Mouse (Mus musculus): Measurements from ENCODE around the gene Gpr153. TPM values are rescaled to one million over a fixed set of nuclear protein-coding genes. Genes with fewer than 3 reads are reported as not detected.

Gpr153 gene
- polyA plus RNA-seq, 1 experiment from 2014 or later: 9.5 TPM

DNA sequence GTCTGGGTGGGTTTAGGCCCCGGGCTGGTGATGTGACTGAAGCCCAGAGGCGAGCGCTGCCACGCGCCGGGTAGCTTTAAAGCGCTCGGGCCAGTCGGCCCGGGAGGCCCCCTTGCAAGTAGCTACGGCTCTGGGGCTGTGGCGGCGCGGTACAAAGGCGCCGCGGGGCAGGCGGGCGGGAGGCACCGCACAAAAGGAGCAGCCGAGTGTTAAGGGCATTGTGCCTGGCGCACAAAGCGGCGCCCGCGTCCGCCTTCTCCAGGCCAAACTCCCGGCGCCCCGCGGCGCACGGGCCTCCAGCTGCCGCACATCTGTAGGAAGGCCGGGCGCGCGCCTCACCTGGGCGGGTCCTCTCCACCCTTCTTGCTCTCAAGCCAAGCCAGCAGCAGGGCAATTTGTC, 16.4 kb downstream of the Gpr153 start:
- peak overlapping the region; percentile 45 for H3K4me2 ChIP-seq

DNA sequence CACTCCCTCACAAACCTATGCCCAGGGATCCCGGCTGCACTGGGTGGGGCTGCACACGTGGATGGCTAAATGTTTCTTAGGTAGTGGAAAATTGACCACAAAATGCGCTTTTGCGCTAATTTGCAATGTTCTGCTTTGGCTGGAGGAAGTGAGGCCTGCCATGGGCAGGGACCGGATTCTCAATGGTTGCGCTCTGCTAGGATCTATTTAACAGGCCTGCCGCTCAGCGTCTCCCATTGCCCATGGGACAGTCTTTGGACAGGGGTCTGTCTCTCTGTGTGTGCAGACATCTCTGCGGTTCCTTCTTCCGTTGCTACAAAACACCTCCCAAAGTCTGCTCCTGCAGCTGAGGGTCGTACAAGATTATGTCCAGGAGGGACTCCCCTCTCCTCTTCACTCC, 17.0 kb downstream of the Gpr153 start:
- WGBS: 6% methylated on average over 11 of the region's 11 CpGs
- Histone ChIP-seq H3K4me3 (ENCODE audit: low read depth, low read length) (peak overlapping the region; percentile 25), H3K4me2 (peak overlapping the region; percentile 45), H3K27ac (ENCODE audit: low read depth, low read length) (no peak overlapping the region), H3K27me3 (ENCODE audit: control insufficient read depth, insufficient read depth, low read length) (peaks cover 77% of the 10 kb centered on the region), H3K36me3 (ENCODE audit: control insufficient read depth, insufficient read depth, low read length) (no peaks in the 10 kb centered on the region), H3K9me3 (ENCODE audit: control insufficient read depth, low read length) (no peaks in the 10 kb centered on the region), H3K4me1 (ENCODE audit: control insufficient read depth, insufficient read depth, low read length) (peaks cover 75% of the 10 kb centered on the region), H3K9ac (ENCODE audit: low read length) (peak overlapping the region; percentile 48)
- ATAC-seq (ENCODE audit: low FRiP score): no peak
- DNase-seq (ENCODE audit: low spot score, missing footprints): peak; percentile 91

More for the DNA sequence above, 16.4 kb downstream of the Gpr153 start:
- no peaks in the 10 kb centered on the region for H3K9me3 ChIP-seq (ENCODE audit: control insufficient read depth, low read length)
- peak; percentile 64 for ATAC-seq (ENCODE audit: low FRiP score)
- H3K27me3 ChIP-seq (ENCODE audit: control insufficient read depth, insufficient read depth, low read length): peaks cover 79% of the 10 kb centered on the region
- H3K9ac ChIP-seq (ENCODE audit: low read length): peak overlapping the region; percentile 48
- H3K27ac ChIP-seq (ENCODE audit: low read depth, low read length): peak overlapping the region; percentile 30; the same call in 1 of the 2 replicates
- peak overlapping the region; percentile 25 for H3K4me3 ChIP-seq (ENCODE audit: low read depth, low read length)
- DNase-seq (ENCODE audit: low spot score, missing footprints): peak; percentile 97
- H3K4me1 ChIP-seq (ENCODE audit: control insufficient read depth, insufficient read depth, low read length): peaks cover 75% of the 10 kb centered on the region
- H3K36me3 ChIP-seq (ENCODE audit: control insufficient read depth, insufficient read depth, low read length): no peaks in the 10 kb centered on the region
- WGBS: under 1% methylated on average over 39 of the region's 39 CpGs

DNA sequence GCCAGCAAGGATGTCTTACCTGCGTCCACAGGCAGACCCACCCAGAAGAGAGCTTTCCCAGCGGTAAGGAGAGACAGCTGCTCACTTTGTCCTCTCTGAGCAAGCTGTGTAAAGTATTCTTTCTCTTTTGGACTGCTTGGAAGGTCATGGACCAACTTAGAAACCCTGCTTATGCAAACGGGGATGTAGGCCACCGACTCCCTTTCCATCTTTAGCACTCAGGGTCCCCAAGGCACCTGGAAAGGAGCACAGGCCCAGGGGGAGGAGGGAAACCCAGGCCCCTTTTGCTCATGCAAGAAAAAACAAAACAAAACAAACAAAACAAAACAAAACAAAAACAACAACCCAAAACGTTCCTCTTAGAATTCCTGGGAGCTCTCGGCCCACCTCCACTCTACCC, 17.5 kb downstream of the Gpr153 start, which contains the start of gene Hes3:
TSS of gene Hes3 (minus strand) at position 101 of the 400 bp plus-strand sequence.
- H3K36me3 ChIP-seq (ENCODE audit: control insufficient read depth, insufficient read depth, low read length): no peaks in the 10 kb centered on the region
- DNase-seq (ENCODE audit: low spot score, missing footprints) (peak; percentile 84), ATAC-seq (ENCODE audit: low FRiP score) (no peak)
- H3K9me3 ChIP-seq (ENCODE audit: control insufficient read depth, low read length): no peaks in the 10 kb centered on the region
- whole genome bisulfite sequencing: 13% methylated on average over 6 of the region's 6 CpGs
- peaks cover 71% of the 10 kb centered on the region for H3K27me3 ChIP-seq (ENCODE audit: control insufficient read depth, insufficient read depth, low read length)
- H3K4me2 ChIP-seq: peak within 1 kb of the TSS; percentile 45
- peak within 1 kb of the TSS; percentile 40 for H3K27ac ChIP-seq (ENCODE audit: low read depth, low read length)
- peak within 1 kb of the TSS; percentile 48 for H3K9ac ChIP-seq (ENCODE audit: low read length)
- H3K4me1 ChIP-seq (ENCODE audit: control insufficient read depth, insufficient read depth, low read length): peaks cover 71% of the 10 kb centered on the region
- H3K4me3 ChIP-seq (ENCODE audit: low read depth, low read length): peak within 1 kb of the TSS; percentile 25

DNA sequence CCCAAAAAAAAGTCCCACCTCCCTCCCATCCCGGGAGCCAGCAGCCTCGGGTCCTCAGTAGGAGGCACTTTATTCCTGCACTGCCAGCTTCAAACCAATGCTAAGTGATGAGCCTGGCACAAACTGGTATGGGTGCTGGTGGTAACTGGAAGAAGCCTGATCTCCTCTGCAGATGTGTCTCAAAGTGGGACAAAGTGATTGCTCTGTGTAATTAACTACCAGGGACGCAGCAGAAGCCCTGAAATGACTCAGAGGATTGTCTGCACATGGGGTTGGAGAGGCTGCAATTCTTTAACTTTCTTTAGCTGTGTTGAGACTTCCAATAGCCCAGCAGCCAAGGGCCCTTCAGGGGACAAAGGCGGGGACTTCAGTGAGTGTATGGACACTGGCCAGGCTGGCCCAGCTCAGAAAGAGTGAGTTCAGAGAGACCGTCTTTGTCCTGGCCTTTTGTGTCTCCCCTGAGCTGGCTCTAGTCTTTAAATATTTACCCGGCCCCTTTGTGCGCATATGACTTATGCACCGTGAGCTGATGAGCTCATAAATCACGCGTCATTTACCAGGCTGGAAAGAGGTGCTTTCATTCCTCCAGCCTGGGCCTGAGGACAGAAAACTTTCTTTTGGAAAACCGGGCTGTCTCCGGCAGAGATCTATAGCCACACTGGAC, 18.2 kb downstream of the Gpr153 start:
- peak overlapping the region; percentile 40 for H3K9ac ChIP-seq (ENCODE audit: low read length)
- peaks cover 65% of the 10 kb centered on the region for H3K27me3 ChIP-seq (ENCODE audit: control insufficient read depth, insufficient read depth, low read length)

DNA sequence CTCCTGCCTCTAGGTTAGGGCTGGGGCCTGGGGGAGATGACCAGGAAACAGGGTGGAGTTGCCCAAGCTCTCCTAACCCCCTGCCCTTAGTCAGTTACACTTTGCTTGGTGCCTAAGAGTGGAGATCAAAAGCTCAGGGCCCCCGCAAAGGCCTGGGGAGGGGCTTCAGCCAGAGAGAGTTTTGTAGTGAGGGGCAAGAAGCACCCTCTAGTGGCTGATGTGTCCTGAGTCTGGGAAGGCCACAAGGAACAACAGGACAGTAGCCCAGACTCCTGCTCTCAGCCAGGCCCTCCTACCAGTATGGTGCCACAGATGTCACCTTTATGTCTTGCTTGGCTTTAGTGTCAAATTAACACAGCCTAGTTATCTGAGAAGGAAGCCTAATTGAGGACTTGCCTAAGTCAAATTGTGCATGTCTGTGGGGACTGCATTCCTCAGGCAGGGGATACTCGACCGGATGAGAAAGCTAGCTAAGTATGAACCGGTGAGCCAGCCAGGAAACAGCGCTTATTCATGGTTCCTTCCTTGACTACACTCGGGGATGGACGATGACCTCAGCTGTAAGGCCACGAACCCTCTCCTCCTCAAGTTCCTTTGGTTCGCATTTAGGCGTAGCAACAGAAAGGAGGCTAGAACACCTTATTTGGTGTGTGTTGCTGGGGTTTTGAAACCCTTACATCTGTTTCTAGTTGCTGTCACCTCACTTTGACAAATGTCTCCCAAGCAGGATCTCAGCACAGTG, 20.3 kb downstream of the Gpr153 start:
- no peaks in the 10 kb centered on the region for H3K9me3 ChIP-seq (ENCODE audit: control insufficient read depth, low read length)
- peaks cover 49% of the 10 kb centered on the region for H3K27me3 ChIP-seq (ENCODE audit: control insufficient read depth, insufficient read depth, low read length)
- H3K9ac ChIP-seq (ENCODE audit: low read length): peak overlapping the region; percentile 10; the same call in 1 of the 2 replicates
- H3K4me2 ChIP-seq: no peak overlapping the region
- no peak for ATAC-seq (ENCODE audit: low FRiP score)
- peak overlapping the region; percentile 35; the same call in 1 of the 2 replicates for H3K27ac ChIP-seq (ENCODE audit: low read depth, low read length)
- peak; percentile 90 for DNase-seq (ENCODE audit: low spot score, missing footprints)
- WGBS: 57% methylated on average over 10 of the region's 10 CpGs
- H3K4me3 ChIP-seq (ENCODE audit: low read depth, low read length): no peak overlapping the region
- no peaks in the 10 kb centered on the region for H3K36me3 ChIP-seq (ENCODE audit: control insufficient read depth, insufficient read depth, low read length)
- peaks cover 62% of the 10 kb centered on the region for H3K4me1 ChIP-seq (ENCODE audit: control insufficient read depth, insufficient read depth, low read length)

More for the DNA sequence above, 18.2 kb downstream of the Gpr153 start:
- Histone ChIP-seq H3K27ac (ENCODE audit: low read depth, low read length) (peak overlapping the region; percentile 40), H3K4me3 (ENCODE audit: low read depth, low read length) (no peak overlapping the region; the same call in 1 of the 2 replicates), H3K9me3 (ENCODE audit: control insufficient read depth, low read length) (no peaks in the 10 kb centered on the region), H3K36me3 (ENCODE audit: control insufficient read depth, insufficient read depth, low read length) (no peaks in the 10 kb centered on the region), H3K4me2 (peak overlapping the region; percentile 29), H3K4me1 (ENCODE audit: control insufficient read depth, insufficient read depth, low read length) (peaks cover 66% of the 10 kb centered on the region)
- DNase-seq (ENCODE audit: low spot score, missing footprints) (peak; percentile 94), ATAC-seq (ENCODE audit: low FRiP score) (no peak)
- WGBS: 7% methylated on average over 12 of the region's 12 CpGs

DNA sequence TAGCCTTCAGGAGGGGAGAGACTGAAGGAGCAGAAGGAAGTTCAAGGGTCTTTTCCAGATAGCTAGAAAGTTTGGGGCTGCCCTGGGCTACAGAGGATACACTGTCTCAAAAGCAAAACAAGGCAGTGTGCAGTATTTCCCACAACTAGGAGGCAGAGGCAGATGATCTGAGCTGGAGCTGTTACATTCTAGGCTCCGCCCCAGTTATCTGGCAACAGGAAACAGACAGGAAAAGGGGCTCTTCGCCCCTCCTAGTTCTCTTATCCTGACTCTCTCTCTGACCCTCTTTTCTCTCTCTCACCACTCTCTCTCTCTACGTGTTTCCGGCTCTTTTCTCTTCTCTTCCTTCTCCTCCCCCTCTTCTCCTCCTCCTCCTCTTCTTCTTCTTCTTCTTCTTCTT, 21.9 kb downstream of the Gpr153 start:
- Histone ChIP-seq H3K27me3 (ENCODE audit: control insufficient read depth, insufficient read depth, low read length) (peaks cover 35% of the 10 kb centered on the region), H3K9ac (ENCODE audit: low read length) (no peak overlapping the region), H3K4me1 (ENCODE audit: control insufficient read depth, insufficient read depth, low read length) (peaks cover 48% of the 10 kb centered on the region), H3K27ac (ENCODE audit: low read depth, low read length) (no peak overlapping the region), H3K9me3 (ENCODE audit: control insufficient read depth, low read length) (no peaks in the 10 kb centered on the region), H3K4me3 (ENCODE audit: low read depth, low read length) (no peak overlapping the region), H3K4me2 (no peak overlapping the region), H3K36me3 (ENCODE audit: control insufficient read depth, insufficient read depth, low read length) (no peaks in the 10 kb centered on the region)
- DNase-seq (ENCODE audit: low spot score, missing footprints) (no peak), ATAC-seq (ENCODE audit: low FRiP score) (no peak)
- 47% methylated on average over 4 of the region's 4 CpGs for WGBS

DNA sequence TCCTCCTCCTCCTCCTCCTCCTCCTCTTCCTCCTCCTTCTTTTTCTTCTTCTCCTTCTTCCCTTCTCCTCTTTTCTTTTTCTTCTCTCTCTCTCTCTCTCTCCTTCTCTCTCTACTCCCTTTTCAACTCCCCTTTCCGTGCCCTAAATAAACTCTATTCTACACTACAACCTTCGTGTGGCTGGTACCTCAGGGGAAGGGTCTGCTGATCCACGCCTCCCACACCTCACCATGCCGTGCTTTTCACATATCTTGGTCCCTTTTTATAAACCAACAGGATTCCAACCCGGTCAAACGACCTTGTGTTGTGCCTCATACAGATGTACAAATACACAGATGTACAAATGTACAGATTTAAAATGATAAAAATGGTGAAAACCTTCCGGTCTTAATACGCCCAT, 22.3 kb downstream of the Gpr153 start:
- 18% methylated on average over 8 of the region's 8 CpGs for WGBS
- Histone ChIP-seq H3K4me2 (peak overlapping the region; percentile 68), H3K4me3 (ENCODE audit: low read depth, low read length) (peak overlapping the region; percentile 94), H3K9ac (ENCODE audit: low read length) (peak overlapping the region; percentile 44), H3K27me3 (ENCODE audit: control insufficient read depth, insufficient read depth, low read length) (peaks cover 31% of the 10 kb centered on the region), H3K4me1 (ENCODE audit: control insufficient read depth, insufficient read depth, low read length) (peaks cover 44% of the 10 kb centered on the region), H3K27ac (ENCODE audit: low read depth, low read length) (no peak overlapping the region), H3K36me3 (ENCODE audit: control insufficient read depth, insufficient read depth, low read length) (no peaks in the 10 kb centered on the region), H3K9me3 (ENCODE audit: control insufficient read depth, low read length) (no peaks in the 10 kb centered on the region)
- no peak for ATAC-seq (ENCODE audit: low FRiP score)
- no peak for DNase-seq (ENCODE audit: low spot score, missing footprints)

DNA sequence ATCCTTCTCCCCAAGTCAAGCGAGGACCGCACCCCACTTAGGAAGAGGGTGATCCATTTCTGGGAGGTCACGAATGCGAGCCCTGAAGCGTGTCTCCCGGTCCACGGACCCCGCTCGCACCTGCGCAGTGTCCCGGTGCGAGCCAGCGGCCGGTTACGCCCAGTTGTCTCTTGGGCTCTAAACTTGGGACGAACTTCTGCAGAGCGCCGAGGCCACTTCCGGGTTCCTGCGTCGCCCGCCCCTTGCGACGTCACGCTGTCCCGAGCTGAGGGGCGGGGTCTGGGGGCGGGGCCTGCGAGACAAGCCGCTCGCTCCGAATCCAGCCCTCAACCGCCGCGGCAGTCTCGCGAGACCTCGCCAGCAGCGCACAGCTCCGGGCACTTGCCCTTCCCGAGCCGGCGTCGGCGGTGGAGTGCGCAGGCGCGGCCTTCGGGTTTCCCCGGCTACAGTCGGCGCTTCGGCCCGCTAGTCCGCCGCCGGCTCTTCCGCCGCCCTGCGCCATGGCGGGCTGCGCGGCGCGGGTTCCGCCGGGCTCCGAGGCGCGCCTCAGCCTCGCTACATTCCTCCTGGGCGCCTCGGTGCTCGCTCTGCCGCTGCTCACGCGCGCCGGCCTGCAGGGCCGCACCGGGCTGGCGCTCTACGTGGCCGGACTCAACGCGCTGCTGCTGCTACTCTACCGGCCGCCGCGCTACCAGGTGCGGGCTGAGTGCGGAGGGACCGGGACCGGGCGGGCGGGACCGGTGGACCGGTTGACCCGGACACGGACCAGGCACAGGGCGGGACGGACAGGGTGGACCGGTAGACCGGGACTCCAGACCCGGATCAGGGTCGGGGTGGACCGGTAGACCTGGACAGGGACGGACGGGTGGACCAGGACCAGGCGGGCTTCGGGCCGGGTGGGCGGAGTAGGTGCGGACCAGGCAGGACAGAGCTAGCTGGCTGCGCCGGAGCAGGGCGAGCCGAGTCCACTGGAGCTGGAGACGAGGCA, 23.1 kb downstream of the Gpr153 start, which contains the start of gene Icmt:
TSS of gene Icmt (plus strand) at position 354 of the 988 bp plus-strand sequence.
- Histone ChIP-seq H3K9ac (ENCODE audit: low read length) (peak within 1 kb of the TSS; percentile 96), H3K9me3 (ENCODE audit: control insufficient read depth, low read length) (no peaks in the 10 kb centered on the region), H3K27ac (ENCODE audit: low read depth, low read length) (no peak within 1 kb of the TSS), H3K4me1 (ENCODE audit: control insufficient read depth, insufficient read depth, low read length) (peaks cover 36% of the 10 kb centered on the region), H3K4me2 (peak within 1 kb of the TSS; percentile 99), H3K36me3 (ENCODE audit: control insufficient read depth, insufficient read depth, low read length) (no peaks in the 10 kb centered on the region), H3K4me3 (ENCODE audit: low read depth, low read length) (peak within 1 kb of the TSS; percentile 94), H3K27me3 (ENCODE audit: control insufficient read depth, insufficient read depth, low read length) (peaks cover 24% of the 10 kb centered on the region)
- peak; percentile 100 for DNase-seq (ENCODE audit: low spot score, missing footprints)
- peak; percentile 95 for ATAC-seq (ENCODE audit: low FRiP score)
- WGBS: under 1% methylated on average over 117 of the region's 119 CpGs
